In the genomic region with DNA sequence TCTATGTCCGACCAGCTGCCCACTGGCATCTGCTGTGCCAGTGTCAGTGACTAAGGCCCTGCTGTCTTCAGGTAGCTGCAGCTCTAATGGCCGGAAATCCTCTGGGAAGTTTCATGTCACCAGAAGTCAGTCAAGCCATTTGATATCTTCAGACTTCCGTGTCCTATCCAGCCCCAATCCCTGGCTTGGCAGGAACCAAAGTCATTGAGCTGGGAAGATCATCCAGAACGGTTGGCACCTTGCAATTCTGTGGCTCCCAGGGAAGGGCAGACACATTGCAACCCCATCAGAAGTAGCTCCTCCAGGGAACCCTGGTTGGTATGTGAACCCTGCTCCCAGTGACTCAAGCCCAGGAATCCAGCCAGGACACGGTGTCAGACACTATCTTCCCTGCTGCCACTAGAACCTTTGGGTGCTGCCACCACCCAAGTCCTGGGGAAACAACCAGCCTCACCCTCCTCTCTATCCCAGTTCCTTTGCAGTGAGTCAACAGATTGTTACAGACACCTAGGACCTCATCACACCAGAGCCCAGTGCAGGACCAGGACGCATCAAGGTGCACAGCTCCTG, we compare ENCODE assay signal across 18 mouse cellular contexts. TPM values are rescaled to one million over a fixed set of nuclear protein-coding genes. Genes with fewer than 3 reads are reported as not detected.
DNase-seq lines count a peak whose midpoint lies in the region; ATAC-seq lines count a peak whose summit lies in the region.
"Had no signal": no experiment of that assay in that cellular context is flagged by ENCODE, and none has a peak within 500 bp of the region (broad histone marks: within the 10 kb centered on the region; RNA-seq: fewer than 3 reads in every experiment).

No protein-coding gene starts in this region.

- no peaks in the 10 kb centered on the region for H3K27me3 ChIP-seq in heart, embryonic 11.5 days (ENCODE audit: control insufficient read depth, insufficient read depth, low read length)
- no peaks in the 10 kb centered on the region for H3K27me3 ChIP-seq in kidney, embryonic 15.5 days
- H3K27me3 ChIP-seq: limb, embryonic 13.5 days; liver, embryonic 13.5 days; midbrain, embryonic 12.5 days; neural tube, embryonic 13.5 days had no signal

- H3K9me3 ChIP-seq in heart, embryonic 11.5 days (replicated peaks; ENCODE audit: control insufficient read depth, low read length), result no peaks in the 10 kb centered on the region
- H3K9me3 ChIP-seq in kidney, embryonic 15.5 days (replicated peaks), result no peaks in the 10 kb centered on the region
- H3K9me3 ChIP-seq: limb, embryonic 13.5 days; liver, embryonic 13.5 days; midbrain, embryonic 12.5 days; neural tube, embryonic 13.5 days had no signal

- H3K4me1 ChIP-seq in heart, embryonic 11.5 days (ENCODE audit: control insufficient read depth, insufficient read depth, low read length), result peaks cover 6% of the 10 kb centered on the region; the same call in 1 of the 2 replicates
- H3K4me1 ChIP-seq in kidney, embryonic 15.5 days, result peaks cover 11% of the 10 kb centered on the region
- H3K4me1 ChIP-seq: liver, embryonic 13.5 days; midbrain, embryonic 12.5 days; neural tube, embryonic 13.5 days had no signal

- H3K4me3 ChIP-seq in heart, embryonic 11.5 days (ENCODE audit: low read depth, low read length), result no peak overlapping the region
- H3K4me3 ChIP-seq in kidney, embryonic 15.5 days (replicated peaks), result no peak overlapping the region
- H3K4me3 ChIP-seq: limb, embryonic 13.5 days; liver, embryonic 13.5 days; midbrain, embryonic 12.5 days; neural tube, embryonic 13.5 days had no signal

- H3K9ac ChIP-seq in heart, embryonic 11.5 days (ENCODE audit: low read depth, low read length), result no peak overlapping the region
- no peak overlapping the region for H3K9ac ChIP-seq in kidney, embryonic 15.5 days
- H3K9ac ChIP-seq: hindbrain, embryonic 14.5 days; limb, embryonic 13.5 days; liver, embryonic 13.5 days; midbrain, embryonic 12.5 days; neural tube, embryonic 13.5 days had no signal

- WGBS in heart, embryonic 11.5 days (ENCODE audit: insufficient replicate concordance), result 75% methylated on average over 6 of the region's 6 CpGs
- 85% methylated on average over 6 of the region's 6 CpGs for WGBS in kidney, embryonic 15.5 days

- no peak overlapping the region for H3K4me2 ChIP-seq in heart, embryonic 11.5 days
- H3K4me2 ChIP-seq in kidney, embryonic 15.5 days, result no peak overlapping the region
- H3K4me2 ChIP-seq: hindbrain, embryonic 14.5 days; limb, embryonic 13.5 days; liver, embryonic 13.5 days; midbrain, embryonic 12.5 days; neural tube, embryonic 13.5 days had no signal

- H3K36me3 ChIP-seq in heart, embryonic 11.5 days (ENCODE audit: control insufficient read depth, insufficient read depth, low read length), result peaks cover 14% of the 10 kb centered on the region
- H3K36me3 ChIP-seq in kidney, embryonic 15.5 days, result no peaks in the 10 kb centered on the region
- H3K36me3 ChIP-seq: limb, embryonic 13.5 days; liver, embryonic 13.5 days; midbrain, embryonic 12.5 days; neural tube, embryonic 13.5 days had no signal

- H3K27ac ChIP-seq in heart, embryonic 11.5 days (ENCODE audit: low read depth, low read length), result no peak overlapping the region
- H3K27ac ChIP-seq in kidney, embryonic 15.5 days, result no peak overlapping the region
- H3K27ac ChIP-seq: hindbrain, embryonic 14.5 days; kidney, postnatal 0 days; limb, embryonic 13.5 days; liver, embryonic 13.5 days; midbrain, embryonic 12.5 days; neural tube, embryonic 13.5 days had no signal

- ATAC-seq in heart, embryonic 11.5 days (replicated peaks; ENCODE audit: insufficient number of reproducible peaks, low FRiP score, low TSS enrichment), result no peak
- no peak for ATAC-seq in kidney, embryonic 15.5 days (replicated peaks; ENCODE audit: low FRiP score)
- ATAC-seq: forebrain, embryonic 16.5 days had no signal

- intact Hi-C loops in heart, postnatal 14 days (cut with DNase I), result loop anchor here (2.0 kb wide), 1 partner anchor 15 kb away; no protein-coding TSS in a partner anchor

- peak; percentile 68 to 88 for DNase-seq in heart, adult 18-20 months
- peak; percentile 20 for DNase-seq in 3T3-L1 (ENCODE audit: low read depth, low spot score)
- peak; percentile 65 for DNase-seq in adrenal gland, postnatal 14 days
- peak; percentile 59 to 73 for DNase-seq in heart, postnatal 14 days
- DNase-seq in gastrocnemius, adult 8-10 months (ENCODE audit: low spot score in 2 of 2), result no peak
- no peak for DNase-seq in retina, postnatal 1 day
- DNase-seq: cerebellum, adult 9-11 months; gastrocnemius, postnatal 36 days; liver, embryonic 13.5 days; thymus, postnatal 25 days had no signal

RNA-seq across cellular contexts. Expression of a gene that starts 18.3 kb away (rescaled TPM):
- 100 to 1,000 TPM; 408 to 450 TPM for total RNA-seq in heart, adult 18-20 months (2021)
- polyA plus RNA-seq in heart, embryonic 11.5 days (2014; fragmentation: Nextera tagmentation; extraction: Ambion mirVana), result 51.3 and 58.0 TPM in 2 replicates
- total RNA-seq in adrenal gland, postnatal 14 days (2021), result 9.4 and 15.2 TPM in 2 replicates
- 100 to 1,000 TPM; 341 to 359 TPM for total RNA-seq in heart, postnatal 14 days (2021)
- total RNA-seq in gastrocnemius, adult 8-10 months (2022), result 1 to 10 TPM; 1.8 to 3.2 (median 2.5) TPM
- 14.5 and 17.3 TPM in 2 replicates for polyA plus RNA-seq in kidney, embryonic 15.5 days (2015; fragmentation: Nextera tagmentation; extraction: Ambion mirVana)

Comparison
In these comparisons a context has a peak if more than half of its experiments do, and no peak if none do; other contexts are left out.
1. DNase-seq: peak in heart, adult 18-20 months (2 of 2), 3T3-L1 (single experiment), adrenal gland, postnatal 14 days (single experiment) and heart, postnatal 14 days (2 of 2); none in gastrocnemius, adult 8-10 months (0 of 2) and retina, postnatal 1 day (single experiment).
2. RNA of a gene that starts 18.3 kb away (total RNA-seq): 408 to 450 TPM in heart, adult 18-20 months and 341 to 359 TPM in heart, postnatal 14 days; 9.4 to 15.2 TPM in adrenal gland, postnatal 14 days and 1.8 to 3.2 TPM in gastrocnemius, adult 8-10 months; every median in the first group is over 10 times any median in the second.